Mouse (Mus musculus): ENCODE measurements around the gene Samd4b. TPM values are rescaled to one million over a fixed set of nuclear protein-coding genes. Genes with fewer than 3 reads are reported as not detected.
A peak's percentile ranks its signal among the peaks of the same experiment; 100 is the strongest.

Gene Samd4b
- polyA plus RNA-seq, 1 experiment from 2014 or later: 3.5 TPM

GRCm38 (mm10) chr7:28372251-28373108, 225.5 kb downstream of the Samd4b start, which contains the start of gene Plekhg2:
Gene Plekhg2 (minus strand): TSS chr7:28372599.
- WGBS (ENCODE audit: insufficient replicate concordance): under 1% methylated on average over 63 of the region's 66 CpGs
- H3K4me1 ChIP-seq (ENCODE audit: insufficient read depth): peaks cover 43% of the 10 kb centered on the region

GRCm38 (mm10) chr7:28371514-28371989, 226.4 kb downstream of the Samd4b start:
- H3K4me3 ChIP-seq (ENCODE audit: low read depth, low read length): peak overlapping the region; percentile 82
- no peak for ATAC-seq
- TF ChIP-seq CTCF (IDR thresholded peaks at IDR 0.05; ENCODE audit: low read depth): no peak
- no peak for TF ChIP-seq EP300 (IDR thresholded peaks at IDR 0.05; ENCODE audit: low read depth)
- H3K27me3 ChIP-seq (ENCODE audit: insufficient read depth, low read length): no peaks in the 10 kb centered on the region
- H3K36me3 ChIP-seq (replicated peaks; ENCODE audit: insufficient read depth, low read length): 0 out of 2 replicates have a peak, but pooled peaks cover 3% of the 10 kb centered on the region
- WGBS (ENCODE audit: insufficient replicate concordance): 2% methylated on average over 39 of the region's 43 CpGs
- peak overlapping the region; percentile 96 for H3K4me2 ChIP-seq (ENCODE audit: low read depth, low read length)
- peak overlapping the region; percentile 94 for H3K27ac ChIP-seq (ENCODE audit: low read depth)
- H3K4me1 ChIP-seq (ENCODE audit: insufficient read depth): peaks cover 43% of the 10 kb centered on the region
- peak; percentile 55 for DNase-seq
- peak overlapping the region; percentile 82 for H3K9ac ChIP-seq (replicated peaks)
- H3K9me3 ChIP-seq (ENCODE audit: low read length): no peaks in the 10 kb centered on the region

More at GRCm38 (mm10) chr7:28372251-28373108, 225.5 kb downstream of the Samd4b start, which contains the start of gene Plekhg2:
- peak; percentile 82 for ATAC-seq
- H3K27me3 ChIP-seq (ENCODE audit: insufficient read depth, low read length): no peaks in the 10 kb centered on the region
- H3K4me2 ChIP-seq (ENCODE audit: low read depth, low read length): peak within 1 kb of the TSS; percentile 96
- H3K36me3 ChIP-seq (replicated peaks; ENCODE audit: insufficient read depth, low read length): peaks cover 7% of the 10 kb centered on the region; the same call in 1 of the 2 replicates
- DNase-seq: peak; percentile 97
- H3K9ac ChIP-seq (replicated peaks): peak within 1 kb of the TSS; percentile 82
- peak within 1 kb of the TSS; percentile 82 for H3K4me3 ChIP-seq (ENCODE audit: low read depth, low read length)
- peak; percentile 9; the same call in 1 of the 2 replicates for TF ChIP-seq EP300 (IDR thresholded peaks at IDR 0.05; ENCODE audit: low read depth)
- TF ChIP-seq CTCF (IDR thresholded peaks at IDR 0.05; ENCODE audit: low read depth): peak; percentile 73
- H3K27ac ChIP-seq (ENCODE audit: low read depth): peak within 1 kb of the TSS; percentile 94
- H3K9me3 ChIP-seq (ENCODE audit: low read length): no peaks in the 10 kb centered on the region

- H3K36me3 ChIP-seq (replicated peaks; ENCODE audit: insufficient read depth, low read length): 0 out of 2 replicates have a peak, but pooled peaks cover 3% of the 10 kb centered on the region
- peak overlapping the region; percentile 82 for H3K4me3 ChIP-seq (ENCODE audit: low read depth, low read length)
- peaks cover 37% of the 10 kb centered on the region for H3K4me1 ChIP-seq (ENCODE audit: insufficient read depth)
- TF ChIP-seq CTCF (IDR thresholded peaks at IDR 0.05; ENCODE audit: low read depth) (no peak), EP300 (IDR thresholded peaks at IDR 0.05; ENCODE audit: low read depth) (no peak)
- H3K9ac ChIP-seq (replicated peaks): peak overlapping the region; percentile 82
- WGBS (ENCODE audit: insufficient replicate concordance): 13% methylated on average over 11 of the region's 11 CpGs
- no peak for DNase-seq
- H3K27me3 ChIP-seq (ENCODE audit: insufficient read depth, low read length): no peaks in the 10 kb centered on the region
- peak overlapping the region; percentile 96 for H3K4me2 ChIP-seq (ENCODE audit: low read depth, low read length)
- 0 out of 2 replicates have a peak overlapping the region, but pooled peaks have one; percentile 94 for H3K27ac ChIP-seq (ENCODE audit: low read depth)
- no peaks in the 10 kb centered on the region for H3K9me3 ChIP-seq (ENCODE audit: low read length)
- no peak for ATAC-seq
Observed at GRCm38 (mm10) chr7:28370977-28371513, 226.9 kb downstream of the Samd4b start.

GRCm38 (mm10) chr7:28370051-28370450, 227.9 kb downstream of the Samd4b start:
- WGBS (ENCODE audit: insufficient replicate concordance): 85% methylated on average over 14 of the region's 14 CpGs
- peaks cover 30% of the 10 kb centered on the region for H3K4me1 ChIP-seq (ENCODE audit: insufficient read depth)
- no peaks in the 10 kb centered on the region for H3K9me3 ChIP-seq (ENCODE audit: low read length)
- no peak overlapping the region for H3K4me3 ChIP-seq (ENCODE audit: low read depth, low read length)
- H3K4me2 ChIP-seq (ENCODE audit: low read depth, low read length): no peak overlapping the region
- no peak overlapping the region for H3K9ac ChIP-seq (replicated peaks)
- no peak overlapping the region for H3K27ac ChIP-seq (ENCODE audit: low read depth)
- H3K27me3 ChIP-seq (ENCODE audit: insufficient read depth, low read length): no peaks in the 10 kb centered on the region
- peaks cover 3% of the 10 kb centered on the region; the same call in 1 of the 2 replicates for H3K36me3 ChIP-seq (replicated peaks; ENCODE audit: insufficient read depth, low read length)
- no peak for ATAC-seq
- TF ChIP-seq EP300 (IDR thresholded peaks at IDR 0.05; ENCODE audit: low read depth): no peak
- TF ChIP-seq CTCF (IDR thresholded peaks at IDR 0.05; ENCODE audit: low read depth): no peak
- no peak for DNase-seq

- H3K9me3 ChIP-seq (ENCODE audit: low read length): no peaks in the 10 kb centered on the region
- H3K27me3 ChIP-seq (ENCODE audit: insufficient read depth, low read length): no peaks in the 10 kb centered on the region
- H3K36me3 ChIP-seq (replicated peaks; ENCODE audit: insufficient read depth, low read length): peaks cover 3% of the 10 kb centered on the region; the same call in 1 of the 2 replicates
- H3K4me3 ChIP-seq (ENCODE audit: low read depth, low read length): no peak overlapping the region
- peaks cover 16% of the 10 kb centered on the region for H3K4me1 ChIP-seq (ENCODE audit: insufficient read depth)
- no peak overlapping the region for H3K4me2 ChIP-seq (ENCODE audit: low read depth, low read length)
- H3K27ac ChIP-seq (ENCODE audit: low read depth): no peak overlapping the region
- no peak overlapping the region for H3K9ac ChIP-seq (replicated peaks)
- TF ChIP-seq CTCF (IDR thresholded peaks at IDR 0.05; ENCODE audit: low read depth): no peak
- TF ChIP-seq EP300 (IDR thresholded peaks at IDR 0.05; ENCODE audit: low read depth): no peak
- ATAC-seq: no peak
- WGBS (ENCODE audit: insufficient replicate concordance): 85% methylated on average over 16 of the region's 16 CpGs
- no peak for DNase-seq
Observed at GRCm38 (mm10) chr7:28368276-28368920, 229.5 kb downstream of the Samd4b start.
